Mouse (Mus musculus) MEL (cell line): ENCODE measurements around the gene Mpp3. TPM values are rescaled to one million over a fixed set of nuclear protein-coding genes. Genes with fewer than 3 reads are reported as not detected.

Experiments
- DNase-seq: peaks from one replicate; pipeline ENCODE4 v3.0.0; 2011; ENCODE audit warnings: low read depth, low spot score
- H3K27ac ChIP-seq: 2 replicates; pipeline ENCODE4 v1.5.1; 2012; ENCODE audit warnings: low read depth, mild to moderate bottlenecking, control low read depth, low read length, moderate library complexity; ENCODE audit not compliant: control insufficient read depth
- H3K27me3 ChIP-seq, 2 experiments: fragments of 150-350 bp in 1 of 2; sonication (generic) in 1 of 2; 2 replicates each; pipeline ENCODE4 v1.6.1; 2012; ENCODE audit warnings: low read length in 2 of 2, mild to moderate bottlenecking in 2 of 2, improper control_type of control experiment in 1 of 2, moderate library complexity in 1 of 2; ENCODE audit not compliant: insufficient read depth in 2 of 2, control insufficient read depth in 1 of 2
- H3K36me3 ChIP-seq, 2 experiments: 2 replicates each; pipeline ENCODE4 v1.6.1; 2012 to 2014; ENCODE audit warnings: low read length in 2 of 2, improper control_type of control experiment in 1 of 2, inconsistent platforms in 1 of 2, mild to moderate bottlenecking in 1 of 2; ENCODE audit not compliant: insufficient read depth in 2 of 2, control insufficient read depth in 1 of 2
- H3K4me1 ChIP-seq, 2 experiments: fragments of 150-350 bp in 1 of 2; sonication (generic) in 1 of 2; 2 replicates each; pipeline ENCODE4 v1.6.1; 2012; ENCODE audit warnings: low read length in 2 of 2, improper control_type of control experiment in 1 of 2, mild to moderate bottlenecking in 1 of 2; ENCODE audit not compliant: insufficient read depth in 2 of 2, control insufficient read depth in 1 of 2
- H3K4me3 ChIP-seq, 2 experiments: fragments of 150-350 bp in 1 of 2; sonication (generic) in 1 of 2; 2 replicates each; pipeline ENCODE4 v1.5.1; 2012; ENCODE audit warnings: low read depth in 2 of 2, low read length in 2 of 2, mild to moderate bottlenecking in 2 of 2, moderate library complexity in 2 of 2, control low read depth in 1 of 2, improper control_type of control experiment in 1 of 2; ENCODE audit not compliant: control insufficient read depth in 1 of 2, insufficient read depth in 1 of 2
- H3K79me2 ChIP-seq: 2 replicates; pipeline ENCODE4 v1.6.1; 2012; ENCODE audit warnings: mild to moderate bottlenecking, low read length, moderate library complexity; ENCODE audit not compliant: control insufficient read depth, poor library complexity, insufficient read depth
- H3K9ac ChIP-seq: 2 replicates; pipeline ENCODE4 v1.6.1; 2012; ENCODE audit warnings: low read depth, mild to moderate bottlenecking, control low read depth, low read length, moderate library complexity; ENCODE audit not compliant: control insufficient read depth, poor library complexity, severe bottlenecking
- H3K9me3 ChIP-seq: fragments of 150-350 bp; sonication (generic); replicated peaks from 2 replicates; pipeline ENCODE4 v1.6.1; 2012; ENCODE audit warnings: mild to moderate bottlenecking, low read length, improper control_type of control experiment, moderate library complexity; ENCODE audit not compliant: insufficient read depth
- CHD1 ChIP-seq: IDR thresholded peaks from 2 replicates; pipeline ENCODE4 v1.6.1; 2012; ENCODE audit warnings: low read depth, mild to moderate bottlenecking, inconsistent platforms, low read length, improper control_type of control experiment
- CHD2 ChIP-seq: IDR thresholded peaks from 2 replicates; pipeline ENCODE4 v1.6.1; 2011; ENCODE audit warnings: low read length, improper control_type of control experiment
- ELF1 ChIP-seq: IDR thresholded peaks from 2 replicates; pipeline ENCODE4 v1.6.1; 2014; ENCODE audit warnings: low read depth, mild to moderate bottlenecking, inconsistent platforms, low read length, improper control_type of control experiment, moderate library complexity
- EP300 ChIP-seq, 2 experiments: IDR thresholded peaks; 2 replicates each; pipeline ENCODE4 v1.6.1; 2011; ENCODE audit warnings: improper control_type of control experiment in 2 of 2, low read length in 2 of 2, low read depth in 1 of 2, mild to moderate bottlenecking in 1 of 2
- GABPA ChIP-seq: IDR thresholded peaks from 2 replicates; pipeline ENCODE4 v1.6.1; 2012; ENCODE audit warnings: low read depth, mild to moderate bottlenecking, inconsistent platforms, low read length, improper control_type of control experiment, moderate library complexity
- GATA1 ChIP-seq: IDR thresholded peaks from 2 replicates; pipeline ENCODE4 v1.6.1; 2011; ENCODE audit warnings: low read depth, low read length, improper control_type of control experiment
- JUND ChIP-seq: IDR thresholded peaks from 2 replicates; pipeline ENCODE4 v1.6.1; 2011; ENCODE audit warnings: low read depth, mild to moderate bottlenecking, improper control_type of control experiment, low read length
- KAT2A ChIP-seq: conservative IDR thresholded peaks from 2 replicates; pipeline ENCODE4 v1.6.1; 2012; ENCODE audit warnings: low read depth, low read length, improper control_type of control experiment, inconsistent platforms
- MAX ChIP-seq: IDR thresholded peaks from 2 replicates; pipeline ENCODE4 v1.6.1; 2011; ENCODE audit warnings: low read length, improper control_type of control experiment
- NRF1 ChIP-seq: IDR thresholded peaks from 2 replicates; pipeline ENCODE4 v1.6.1; 2014; ENCODE audit warnings: low read depth, mild to moderate bottlenecking, inconsistent platforms, low read length, improper control_type of control experiment, moderate library complexity; ENCODE audit not compliant: poor library complexity, insufficient read depth, severe bottlenecking
- POLR2AphosphoS2 ChIP-seq: IDR thresholded peaks from 2 replicates; pipeline ENCODE4 v1.6.1; 2011; ENCODE audit warnings: low read length, improper control_type of control experiment
- POLR2AphosphoS5 ChIP-seq: IDR thresholded peaks from 2 replicates; pipeline ENCODE4 v1.6.1; 2012; ENCODE audit warnings: low read depth, borderline replicate concordance, mild to moderate bottlenecking, inconsistent platforms, low read length, moderate library complexity, mixed read lengths
- SMC3 ChIP-seq: IDR thresholded peaks from 2 replicates; pipeline ENCODE4 v1.6.1; 2011; ENCODE audit warnings: low read depth, low read length, improper control_type of control experiment
- TAL1 ChIP-seq: IDR thresholded peaks from 2 replicates; pipeline ENCODE4 v1.6.1; 2012; ENCODE audit warnings: mild to moderate bottlenecking, inconsistent platforms, low read length, moderate library complexity, mixed read lengths
- TBP ChIP-seq: IDR thresholded peaks from 2 replicates; pipeline ENCODE4 v1.8.0; 2011; ENCODE audit warnings: low read depth, low read length, improper control_type of control experiment
- TCF12 ChIP-seq: IDR thresholded peaks from 2 replicates; pipeline ENCODE4 v1.6.1; 2014; ENCODE audit warnings: low read depth, mild to moderate bottlenecking, inconsistent platforms, low read length, improper control_type of control experiment, moderate library complexity
- USF1 ChIP-seq: IDR thresholded peaks from 2 replicates; pipeline ENCODE4 v1.6.1; 2014; ENCODE audit warnings: low read depth, mild to moderate bottlenecking, inconsistent platforms, low read length, improper control_type of control experiment, moderate library complexity
- USF2 ChIP-seq, 2 experiments: IDR thresholded peaks; 2 replicates each; pipeline ENCODE4 v1.6.1; 2011 to 2012; ENCODE audit warnings: improper control_type of control experiment in 2 of 2, low read length in 2 of 2, borderline replicate concordance in 1 of 2, inconsistent platforms in 1 of 2, low read depth in 1 of 2, mild to moderate bottlenecking in 1 of 2; ENCODE audit not compliant: insufficient read depth in 1 of 2
- ZC3H11A ChIP-seq: IDR thresholded peaks from 2 replicates; pipeline ENCODE4 v1.6.1; 2012; ENCODE audit warnings: low read depth, mild to moderate bottlenecking, inconsistent platforms, low read length, improper control_type of control experiment
- ZKSCAN1 ChIP-seq: IDR thresholded peaks from 2 replicates; pipeline ENCODE4 v1.6.1; 2012; ENCODE audit warnings: low read depth, mild to moderate bottlenecking, inconsistent platforms, low read length, improper control_type of control experiment, moderate library complexity
- ZMIZ1 ChIP-seq: IDR thresholded peaks from 2 replicates; pipeline ENCODE4 v1.6.1; 2012; ENCODE audit warnings: low read depth, mild to moderate bottlenecking, inconsistent platforms, low read length, improper control_type of control experiment, moderate library complexity
- ZNF384 ChIP-seq: IDR thresholded peaks from 2 replicates; pipeline ENCODE4 v1.6.1; 2012; ENCODE audit warnings: low read depth, mild to moderate bottlenecking, inconsistent platforms, low read length, improper control_type of control experiment
- polyA plus RNA-seq, 2 experiments: library from polyadenylated mRNA; stranded (reverse) in 1 of 2; unstranded in 1 of 2; fragments of >175 nt in 1 of 2; fragments of >200 nt in 1 of 2; gene quantifications; 2 replicates each; pipeline versions ENCODE4 v1.2.1 to v1.2.4; 2012; ENCODE audit warnings: low replicate concordance in 2 of 2, low read depth in 1 of 2; ENCODE audit not compliant: insufficient read length in 2 of 2, insufficient read depth in 1 of 2, missing spikeins in 1 of 2
- total RNA-seq: library from RNA; depleted of rRNA; stranded (reverse); fragments of 300-350 nt; gene quantifications from 2 replicates; pipeline ENCODE4 v1.2.3, GENCODE M21; 2012

Gene Mpp3
- total and polyA plus RNA-seq, 3 experiments, result 5.5 to 7.1 TPM; not detected in 1

DNA sequence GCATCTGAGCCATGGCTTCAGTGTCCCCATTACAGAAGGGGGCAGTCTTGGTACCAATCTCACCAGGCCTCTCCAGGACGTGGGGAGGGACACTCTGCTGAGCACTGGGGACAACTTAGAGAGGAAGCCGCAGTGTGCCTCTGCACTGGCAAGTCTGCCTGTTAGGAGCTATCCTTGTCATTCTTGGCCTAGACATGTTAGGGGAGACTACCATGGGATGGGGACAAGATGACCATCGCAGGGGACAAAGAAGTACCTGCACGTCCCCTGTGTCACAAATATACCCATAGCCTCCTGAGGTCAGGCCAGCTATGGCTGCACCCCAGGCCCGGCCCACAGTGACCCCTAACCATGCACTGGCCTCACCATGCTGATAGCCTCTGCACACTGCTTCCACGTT is 15.1 kb upstream of the Mpp3 start:
- no peak for DNase-seq
- H3K27me3 ChIP-seq, result peaks cover 0 to 4% of the 10 kb centered on the region in 2 experiments; a peak in 1 of 4 replicates

DNA sequence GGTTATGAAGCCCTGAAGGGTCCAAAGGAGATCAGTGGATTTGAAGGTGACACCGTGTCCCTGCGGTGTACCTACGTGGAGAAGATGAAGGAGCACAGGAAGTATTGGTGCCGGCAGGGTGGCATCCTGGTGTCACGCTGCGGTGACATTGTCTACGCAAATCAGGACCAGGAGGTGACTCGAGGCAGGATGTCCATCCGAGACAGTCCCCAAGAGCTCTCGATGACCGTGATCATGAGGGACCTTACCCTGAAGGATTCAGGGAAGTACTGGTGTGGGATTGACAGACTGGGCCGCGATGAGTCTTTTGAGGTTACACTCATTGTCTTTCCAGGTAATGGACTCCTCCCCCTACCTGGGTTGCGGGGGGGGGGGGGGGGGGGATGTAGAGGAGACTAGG is 14.7 kb upstream of the Mpp3 start:
- no peaks in the 10 kb centered on the region for H3K79me2 ChIP-seq
- no peak for DNase-seq
- H3K9me3 ChIP-seq, result no peaks in the 10 kb centered on the region
- H3K4me1 ChIP-seq, result 0 out of 4 replicates have a peak, but pooled peaks cover 0 to 4% of the 10 kb centered on the region in 2 experiments
- no peak overlapping the region for H3K9ac ChIP-seq
- H3K27me3 ChIP-seq, result peaks cover 0 to 3% of the 10 kb centered on the region in 2 experiments; a peak in 1 of 4 replicates
- no peak for TF ChIP-seq ZNF384
- TF ChIP-seq JUND, result no peak
- TF ChIP-seq USF2 (IDR thresholded peaks at IDR 0.05; ENCODE audit: borderline replicate concordance in 1 of 2, insufficient read depth in 1 of 2, low read depth in 1 of 2, low read length in 2 of 2), result no peak
- no peak for TF ChIP-seq ELF1
- TF ChIP-seq NRF1, result no peak
- no peak for TF ChIP-seq CHD1
- TF ChIP-seq ZC3H11A, result no peak
- TF ChIP-seq SMC3, result no peak
- TF ChIP-seq POLR2AphosphoS2, result no peak
- no peak for TF ChIP-seq GABPA
- no peak for TF ChIP-seq TAL1
- TF ChIP-seq EP300 (IDR thresholded peaks at IDR 0.05; ENCODE audit: low read depth in 1 of 2, low read length in 2 of 2), result no peak
- no peak for TF ChIP-seq POLR2AphosphoS5
- no peak for TF ChIP-seq ZMIZ1
- no peak overlapping the region for H3K4me3 ChIP-seq
- H3K27ac ChIP-seq, result no peak overlapping the region
- H3K36me3 ChIP-seq, result no peaks in the 10 kb centered on the region

More for the DNA sequence above, 15.1 kb upstream of the Mpp3 start:
- no peaks in the 10 kb centered on the region for H3K9me3 ChIP-seq
- H3K79me2 ChIP-seq, result no peaks in the 10 kb centered on the region
- TF ChIP-seq ZKSCAN1 (no peak), POLR2AphosphoS5 (no peak), TCF12 (no peak), USF1 (no peak), KAT2A (no peak), TBP (no peak), MAX (no peak), CHD2 (no peak), GATA1 (no peak)
- no peak overlapping the region for H3K9ac ChIP-seq
- no peaks in the 10 kb centered on the region for H3K36me3 ChIP-seq
- H3K4me3 ChIP-seq, result no peak overlapping the region
- H3K27ac ChIP-seq, result no peak overlapping the region
- 0 out of 4 replicates have a peak, but pooled peaks cover 0 to 4% of the 10 kb centered on the region in 2 experiments for H3K4me1 ChIP-seq
